Mouse (Mus musculus) left cerebral cortex, adult 9 months (tissue): ENCODE measurements at regions not wholly inside any gene's neighbourhood (a gene's known extent, or its start where the extent isn't known, plus 50 kb on each side); places are given as distances from the start of the nearest gene placed in this dataset.

Experiments used
- DNase-seq, 2 experiments: peaks; one replicate each; pipeline ENCODE4 v3.0.0; 2022; ENCODE audit warnings: low spot score in 2 of 2

DNA sequence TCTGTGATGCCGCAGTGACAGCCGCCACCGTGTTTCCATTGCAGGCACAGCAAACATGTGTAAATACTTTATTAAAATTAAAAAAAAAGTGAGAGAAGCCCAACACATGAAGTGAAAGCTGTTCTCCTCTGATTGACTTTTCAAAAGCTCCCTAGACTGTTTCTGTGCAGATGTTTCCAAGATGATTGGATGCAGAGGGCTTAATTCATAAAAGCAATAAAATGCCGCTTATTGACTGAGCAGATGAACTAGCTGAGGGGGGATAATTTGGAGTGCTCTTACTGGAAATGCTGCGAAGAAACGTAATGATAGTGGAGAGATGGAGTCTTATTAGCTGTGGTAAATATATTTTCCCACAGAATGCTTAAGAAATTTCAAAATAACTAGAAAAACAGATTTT, 170.4 kb downstream of the Rnf144a start:
- no peak for DNase-seq

DNA sequence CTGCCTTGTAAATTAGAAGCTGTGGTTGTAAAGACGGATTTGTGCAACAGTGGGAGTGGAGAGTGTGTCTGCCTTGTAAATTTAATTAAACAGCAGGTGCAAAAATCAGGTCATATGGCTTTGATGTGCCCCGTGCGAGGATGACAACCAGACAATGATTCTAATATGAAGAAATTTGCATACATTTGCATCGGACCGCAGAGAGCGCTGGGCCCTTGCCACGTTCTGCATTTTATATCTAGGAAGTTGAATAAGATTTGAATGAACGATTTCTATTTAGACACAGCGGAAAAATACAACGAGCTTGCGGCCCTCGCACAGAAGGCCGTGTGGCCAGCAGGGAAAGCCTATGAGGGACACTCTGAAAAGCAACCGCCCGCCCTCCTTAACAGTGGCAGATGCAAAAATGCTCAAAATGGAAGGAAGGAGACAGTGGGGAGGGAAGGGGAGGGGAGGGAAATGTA, 187.5 kb downstream of the Rnf144a start:
- DNase-seq = peak in 1 of 2 experiments; percentile 45

DNA sequence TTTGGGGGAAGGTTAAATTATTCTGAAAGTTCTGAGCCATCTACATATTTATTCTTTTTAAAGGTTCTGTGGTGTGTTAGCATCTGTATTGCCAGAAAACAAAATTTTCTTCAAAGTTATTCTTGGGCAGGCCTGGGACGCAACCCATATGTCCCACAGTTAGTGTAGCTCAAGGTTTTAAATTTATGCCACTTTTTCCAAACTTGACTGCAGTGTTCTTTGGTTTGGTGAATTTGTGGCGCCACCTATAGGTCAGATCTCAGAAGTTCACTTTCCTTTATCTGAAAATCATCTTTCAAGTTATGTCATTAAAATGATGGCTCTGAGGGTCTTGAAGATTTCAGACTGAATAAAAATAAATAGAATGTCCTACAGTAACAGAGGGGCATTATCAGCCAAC, 188.7 kb downstream of the Rnf144a start:
- DNase-seq = peak in 1 of 2 experiments; percentile 67

- no peak for DNase-seq
Measured at GRCm38 (mm10) chr12:26212447-26212846, 202.6 kb downstream of the Rnf144a start.

DNA sequence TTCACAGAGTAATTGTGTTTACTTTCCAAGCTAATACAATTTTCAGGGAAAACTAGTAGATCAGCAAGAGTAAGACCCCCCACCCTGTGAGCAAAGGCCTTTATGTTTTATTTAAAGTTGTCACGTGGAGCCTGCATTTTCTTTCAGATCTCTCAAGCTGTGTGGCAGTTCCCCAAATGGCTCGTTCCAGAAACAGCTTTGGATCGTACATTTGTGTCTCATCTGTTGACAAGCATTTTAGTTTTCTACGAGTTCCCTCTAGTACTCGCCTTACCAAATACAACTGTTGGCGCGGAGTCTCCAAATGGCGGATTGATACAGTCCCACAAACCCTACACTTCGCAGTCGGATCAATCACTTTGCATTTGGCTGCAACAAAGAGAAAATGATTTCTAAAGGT, 203.6 kb downstream of the Rnf144a start:
- DNase-seq = peak in 1 of 2 experiments; percentile 11

GRCm38 (mm10) chr12:26206751-26207150, 208.3 kb downstream of the Rnf144a start:
- no peak for DNase-seq

DNA sequence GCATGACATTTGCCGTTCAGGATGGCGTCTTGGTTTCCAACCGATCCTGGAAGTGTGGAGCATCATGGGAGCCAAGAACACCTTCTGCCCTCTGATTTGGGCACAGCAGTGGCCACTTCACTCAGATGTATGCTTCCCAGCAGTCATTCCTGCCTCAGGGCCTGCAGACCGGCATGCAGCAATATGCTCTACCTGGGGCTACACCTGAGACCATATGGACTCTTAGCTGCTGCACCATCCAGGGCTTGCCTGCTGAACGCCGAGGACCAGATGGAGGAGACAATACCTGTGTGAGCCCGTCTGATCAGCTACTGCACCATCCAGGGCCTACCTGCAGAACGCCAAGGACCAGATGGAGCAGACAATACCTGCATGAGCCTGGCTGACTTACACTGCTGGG, 209.0 kb downstream of the Rnf144a start:
- DNase-seq = no peak

GRCm38 (mm10) chr12:26191982-26192576, 223.0 kb downstream of the Rnf144a start:
- DNase-seq = no peak

GRCm38 (mm10) chr12:26191268-26191981, 223.6 kb downstream of the Rnf144a start:
- DNase-seq = peak in 1 of 2 experiments; percentile 36

DNA sequence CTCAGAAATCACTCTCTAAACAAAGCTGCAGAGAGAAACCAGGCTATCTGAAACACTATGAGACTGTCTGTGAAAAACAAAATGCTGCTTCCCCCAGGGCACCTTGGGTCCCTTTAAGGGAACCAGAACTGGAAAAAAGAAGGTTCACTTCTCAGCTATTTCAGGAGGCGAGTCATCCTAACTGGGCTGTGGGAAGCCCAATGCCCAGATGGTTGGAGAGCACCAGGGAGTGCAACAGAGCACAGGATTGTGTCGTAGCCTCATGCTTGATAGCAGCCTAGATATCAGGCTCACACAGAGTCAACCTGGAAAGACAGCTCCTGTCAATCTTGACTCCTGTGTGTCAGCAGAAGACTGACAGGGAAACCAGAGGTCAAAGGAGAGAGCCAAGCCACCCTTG, 226.1 kb downstream of the Rnf144a start:
- no peak for DNase-seq

DNA sequence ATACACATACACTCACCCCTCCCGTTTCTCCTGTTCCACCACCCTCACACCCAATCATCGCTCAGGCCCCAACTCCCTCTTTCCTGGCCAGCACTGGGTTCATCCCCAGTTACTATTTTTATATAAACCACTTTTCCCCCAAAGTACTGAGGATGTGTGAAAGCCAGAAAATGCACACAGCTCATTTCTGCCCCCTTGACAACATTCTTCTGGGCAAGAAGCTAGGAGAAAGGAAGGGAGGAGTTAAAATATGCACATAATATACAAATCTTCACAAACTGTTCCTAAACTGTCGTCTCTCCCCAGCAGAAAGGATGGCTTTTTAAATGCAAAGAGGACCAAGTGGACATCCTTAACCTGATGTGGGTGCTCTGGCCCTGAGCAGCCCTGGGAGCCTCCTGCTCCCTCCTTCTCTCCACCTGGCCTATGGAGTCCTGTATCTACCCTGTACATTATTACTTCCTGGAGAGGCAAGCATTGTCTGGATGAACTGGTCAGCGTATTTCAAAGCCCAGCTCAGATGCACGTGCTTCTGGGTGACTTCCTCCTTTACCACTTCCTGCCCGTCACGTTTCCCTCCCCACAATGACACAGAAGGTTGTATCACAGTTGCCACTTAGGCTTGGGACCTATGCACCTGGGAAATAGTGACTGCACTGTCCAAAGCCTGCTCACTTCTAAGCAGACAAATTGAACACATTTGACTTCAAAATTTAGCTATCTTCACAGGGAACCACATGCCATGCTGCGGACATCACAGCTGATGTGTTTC, 227.8 kb downstream of the Rnf144a start:
- DNase-seq = no peak

GRCm38 (mm10) chr12:26184701-26185460, 230.2 kb downstream of the Rnf144a start:
- no peak for DNase-seq

DNA sequence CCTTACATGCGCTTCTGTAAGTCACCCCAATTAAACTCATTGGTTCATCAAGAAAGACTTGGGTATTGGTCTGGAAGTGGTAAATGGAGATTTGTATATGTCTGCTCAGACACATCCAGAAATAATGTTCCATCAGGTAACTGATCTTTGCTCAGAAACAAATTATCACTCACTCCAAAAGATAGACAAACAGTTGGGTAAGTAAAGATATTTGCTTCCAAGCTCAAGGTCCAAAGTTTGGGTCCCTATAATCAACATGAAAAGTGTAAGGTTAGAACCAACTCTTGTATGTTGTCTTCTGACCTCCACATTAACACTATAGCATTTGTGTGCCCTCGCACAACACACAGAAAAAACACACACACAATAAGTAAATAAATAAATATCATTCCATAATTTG, 232.0 kb downstream of the Rnf144a start:
- no peak for DNase-seq

DNA sequence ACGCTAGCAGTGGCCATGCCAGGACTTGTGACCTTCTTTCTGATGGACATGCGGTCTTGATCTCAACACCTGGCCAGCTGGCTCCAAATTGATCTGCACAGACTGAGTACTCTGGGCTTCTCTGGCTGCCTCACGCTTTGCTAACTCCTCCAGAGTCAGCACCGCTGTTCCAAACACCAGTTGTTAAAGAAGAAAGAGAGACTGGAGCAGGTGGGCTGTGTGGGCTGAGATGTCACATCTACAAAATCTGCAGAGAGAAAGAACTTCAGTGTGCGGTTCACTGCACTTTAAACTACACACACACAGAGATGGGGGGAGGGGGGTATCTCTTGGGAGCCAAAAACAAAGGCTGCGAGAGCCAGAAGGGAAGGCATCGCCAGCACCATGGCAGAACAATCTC, 234.2 kb downstream of the Rnf144a start:
- peak; percentile 52 to 65 for DNase-seq

- DNase-seq = peak in 1 of 2 experiments; percentile 63
Measured at GRCm38 (mm10) chr12:26176231-26176662, 238.8 kb downstream of the Rnf144a start.

DNA sequence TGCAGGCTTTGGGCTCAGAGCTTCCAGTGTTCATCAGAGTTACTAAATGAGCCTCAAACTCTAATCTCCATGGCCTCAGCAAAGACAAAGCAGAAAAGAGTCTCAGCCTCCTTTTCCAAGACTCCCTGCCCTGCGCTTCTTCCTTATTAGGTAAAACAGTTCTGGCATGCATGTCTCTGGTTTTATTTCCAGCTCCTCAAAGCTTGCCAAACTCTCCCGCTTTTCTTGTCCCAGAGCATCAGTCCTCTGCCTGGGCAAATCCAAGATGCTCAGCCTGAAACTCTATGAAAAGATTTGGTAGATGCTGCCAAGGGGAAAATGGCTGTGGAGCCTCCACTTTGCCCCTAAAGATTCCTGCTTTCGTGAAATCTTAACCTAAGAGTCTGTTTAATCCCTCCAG, 251.6 kb downstream of the Rnf144a start:
- peak in 1 of 2 experiments; percentile 54 for DNase-seq

DNA sequence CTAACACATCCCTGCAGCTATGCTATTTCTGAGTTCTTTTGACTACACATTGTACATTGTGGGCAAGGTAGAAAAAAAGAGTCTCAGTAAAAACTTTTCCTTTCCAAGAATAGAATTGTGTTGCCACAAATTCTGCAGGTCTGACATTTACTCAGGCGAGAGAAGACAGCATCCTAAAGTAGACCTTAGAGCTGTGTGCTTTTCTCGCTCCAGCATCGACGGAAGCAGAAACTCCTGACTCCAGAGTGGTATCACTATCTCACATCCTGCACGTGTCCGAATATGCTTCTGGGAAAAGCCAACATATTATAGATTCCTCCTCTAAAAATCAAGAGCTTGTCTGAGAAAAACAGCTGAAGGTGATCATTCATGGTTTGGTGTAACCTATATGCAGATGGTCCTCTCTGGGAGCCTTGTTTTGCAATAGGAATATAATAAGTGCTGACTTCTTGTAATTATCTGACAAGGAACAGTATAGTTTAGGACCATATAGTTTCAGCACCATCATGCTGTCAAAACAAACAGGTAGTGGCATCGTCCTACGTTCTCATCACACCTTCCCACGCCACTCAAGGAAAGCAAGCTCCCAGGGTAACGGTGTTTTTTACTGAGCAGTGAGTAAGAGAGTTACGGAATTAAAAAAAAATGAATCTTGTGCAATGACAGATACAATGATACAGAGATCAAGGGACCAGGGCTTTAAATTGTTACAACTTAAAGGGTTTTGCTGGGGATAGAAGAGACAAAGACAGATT, 254.0 kb downstream of the Rnf144a start:
- peak in 1 of 2 experiments; percentile 25 for DNase-seq

GRCm38 (mm10) chr12:26152992-26153391, 262.1 kb downstream of the Rnf144a start:
- DNase-seq = no peak

DNA sequence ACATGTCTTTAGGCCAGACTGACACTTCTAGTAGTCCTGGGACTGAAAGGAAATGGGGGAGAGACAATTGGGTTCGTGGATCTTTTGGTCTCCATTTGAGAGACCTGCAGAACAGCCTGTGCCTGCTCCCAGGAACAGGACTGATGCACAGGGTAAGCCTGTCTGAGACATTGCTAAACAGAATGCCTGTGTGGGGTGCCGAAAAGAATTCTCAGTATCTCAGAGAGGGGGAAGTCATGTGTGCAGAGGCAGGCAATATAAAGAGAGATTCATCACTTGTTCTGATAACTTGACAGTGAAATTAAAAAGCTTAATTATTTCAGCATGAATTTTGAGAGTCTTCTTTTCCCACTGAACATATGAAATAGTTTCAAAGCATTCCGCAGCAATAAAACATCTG, 268.7 kb downstream of the Rnf144a start:
- no peak for DNase-seq

DNA sequence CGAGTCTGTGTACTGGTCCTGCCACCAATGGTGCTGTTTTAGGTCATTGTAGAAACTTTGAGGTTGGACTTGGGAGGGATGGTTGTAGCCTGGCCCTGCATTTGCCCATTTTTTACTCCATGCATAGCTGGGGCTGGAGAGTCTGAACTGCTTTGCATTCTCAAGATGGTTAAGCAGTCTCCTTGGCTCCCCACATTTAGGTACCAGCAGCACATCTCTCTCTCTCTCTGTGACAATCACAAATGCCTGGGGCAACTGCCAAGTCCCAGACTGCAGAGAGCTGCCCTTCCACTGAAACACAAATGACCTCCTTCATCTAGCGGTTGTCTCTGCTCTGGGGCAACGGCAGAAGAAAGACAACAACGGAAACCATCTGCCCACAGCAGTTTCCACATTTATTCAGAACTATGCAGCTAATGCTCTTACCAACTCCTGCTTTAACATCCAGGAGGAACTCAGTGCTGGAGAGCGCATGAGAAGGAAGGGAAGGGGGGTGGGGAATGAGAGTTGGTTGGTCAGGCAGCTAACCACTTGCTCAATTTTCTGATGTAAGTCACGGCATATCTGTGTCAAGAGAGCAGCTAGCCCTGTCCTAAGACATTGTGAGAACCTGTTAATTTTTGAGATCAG, 269.9 kb downstream of the Rnf144a start:
- DNase-seq = no peak

- DNase-seq = no peak
Measured at GRCm38 (mm10) chr12:26144616-26145015, 270.4 kb downstream of the Rnf144a start.
